Mouse (Mus musculus) small intestine, adult 2 months (tissue): ENCODE data around the gene Ube4a. TPM values are rescaled to one million over a fixed set of nuclear protein-coding genes. Genes with fewer than 3 reads are reported as not detected.
A peak's percentile ranks its signal among the peaks of the same experiment; 100 is the strongest.

Experiments
- H3K27ac ChIP-seq: fragments of 200-500 bp; 2 replicates; pipeline ENCODE4 v1.5.1; 2012; ENCODE audit warnings: low read depth, low read length, control low read depth, inconsistent platforms; ENCODE audit not compliant: insufficient read depth
- H3K27me3 ChIP-seq: fragments of 200-500 bp; 2 replicates; pipeline ENCODE4 v1.6.1; 2012; ENCODE audit warnings: mild to moderate bottlenecking, moderate library complexity, low read length, inconsistent platforms; ENCODE audit not compliant: control insufficient read depth, insufficient read depth
- H3K36me3 ChIP-seq: fragments of 200-500 bp; 2 replicates; pipeline ENCODE4 v1.6.1; 2012; ENCODE audit warnings: mild to moderate bottlenecking, low read length, control low read depth, inconsistent platforms; ENCODE audit not compliant: control insufficient read depth, insufficient read depth
- H3K4me1 ChIP-seq: fragments of 200-500 bp; 2 replicates; pipeline ENCODE4 v1.6.1; 2012; ENCODE audit warnings: low read length, inconsistent platforms, mixed read lengths; ENCODE audit not compliant: control insufficient read depth, insufficient read depth, insufficient read length
- H3K4me3 ChIP-seq: fragments of 200-500 bp; 2 replicates; pipeline ENCODE4 v1.5.1; 2012; ENCODE audit warnings: low read depth, mild to moderate bottlenecking, control low read depth, inconsistent platforms, low read length, moderate library complexity
- CTCF ChIP-seq: fragments of 200-500 bp; IDR thresholded peaks from 2 replicates; pipeline ENCODE4 v1.5.1; 2012; ENCODE audit warnings: low read depth, mild to moderate bottlenecking, control low read depth, inconsistent platforms, low read length, moderate library complexity, mixed read lengths; ENCODE audit not compliant: insufficient replicate concordance, insufficient read length; ENCODE audit errors: extremely low read depth
- POLR2A ChIP-seq: fragments of 200-500 bp; IDR thresholded peaks from 2 replicates; pipeline ENCODE4 v1.6.1; 2012; ENCODE audit warnings: low read depth, mild to moderate bottlenecking, control low read depth, inconsistent platforms, low read length, moderate library complexity
- WGBS: fragments of 180-500 bp; shearing (Covaris S2); methylation state at CpG from one replicate; pipeline ENCODE4 v1.1.7; 2018; 5-methylcytosine and 5-hydroxymethylcytosine counted together
- polyA plus RNA-seq: library from polyadenylated mRNA; depleted of rRNA; stranded (reverse); fragments of >200 nt; gene quantifications from 2 replicates; pipeline ENCODE4 v1.2.3, GENCODE M21; 2012; rRNA removed

The Ube4a gene
- 4.9 and 7.1 TPM in 2 replicates for polyA plus RNA-seq

DNA sequence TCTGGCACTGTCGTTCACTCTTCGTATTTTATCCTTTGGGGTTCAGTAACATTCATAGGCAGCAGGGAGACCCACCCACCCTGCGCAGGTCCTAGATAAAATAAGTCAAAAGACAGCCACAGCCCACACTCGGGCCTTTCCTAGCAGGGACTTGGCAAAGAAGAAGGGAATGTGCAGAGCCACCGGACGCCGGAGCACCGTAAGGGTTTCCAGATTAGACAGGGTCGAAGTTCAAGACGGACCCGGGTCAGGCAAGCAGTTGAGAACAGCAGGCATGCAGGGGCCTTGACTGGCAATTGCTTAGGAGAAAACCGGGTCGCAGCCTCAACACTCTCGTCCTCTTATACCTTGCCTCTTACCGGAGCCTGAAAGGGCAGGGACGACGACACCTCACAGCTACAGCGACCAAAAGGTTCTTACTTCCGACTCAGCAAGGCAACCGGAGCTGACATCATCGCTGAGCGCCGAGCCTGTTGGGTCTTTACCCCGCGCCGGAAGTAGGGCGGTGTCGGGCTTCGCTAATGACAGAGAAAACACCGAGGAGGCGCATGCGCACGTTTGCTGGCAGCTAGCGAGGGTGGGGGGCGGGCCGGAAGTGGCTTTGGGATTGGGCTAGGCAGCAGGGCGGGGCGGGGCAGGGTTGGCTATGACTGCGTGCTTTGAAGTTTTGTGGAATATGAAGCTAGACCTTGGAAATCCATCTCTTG, at the start of gene Ube4a:
Ube4a (minus strand) TSS at position 475 of the 707 bp plus-strand sequence.
- WGBS, result under 1% methylated on average over 39 of the region's 39 CpGs
- TF ChIP-seq CTCF (peak; percentile 6; the same call in 1 of the 2 replicates), POLR2A (peak; percentile 82)
- no peaks in the 10 kb centered on the region; the same call in 1 of the 2 replicates for H3K4me1 ChIP-seq
- peak within 1 kb of the TSS; percentile 96 for H3K4me3 ChIP-seq
- peaks cover 18% of the 10 kb centered on the region for H3K36me3 ChIP-seq
- no peaks in the 10 kb centered on the region for H3K27me3 ChIP-seq
- peak within 1 kb of the TSS; percentile 93 for H3K27ac ChIP-seq

DNA sequence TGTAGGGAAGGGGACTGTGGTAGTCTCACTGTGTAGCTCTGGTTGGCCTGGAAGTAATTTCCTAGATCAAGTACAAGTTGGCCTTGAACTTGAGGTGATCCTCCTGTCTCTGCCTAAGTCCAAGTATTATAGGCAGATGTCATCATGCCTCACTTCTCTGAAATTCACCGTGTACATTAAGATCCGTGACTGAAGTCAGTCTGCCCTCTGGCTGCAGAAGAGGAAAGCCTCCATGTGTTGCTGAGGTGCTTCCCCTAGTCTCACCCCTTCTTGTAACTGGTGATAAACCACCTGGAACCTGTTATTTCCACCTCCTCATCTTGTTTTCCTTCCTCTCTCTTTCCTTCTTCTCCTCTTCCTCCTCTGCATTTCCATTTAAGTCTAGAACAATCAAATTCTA, 49.5 kb upstream of the Ube4a start:
- Histone ChIP-seq H3K27me3 (no peaks in the 10 kb centered on the region; the same call in 1 of the 2 replicates), H3K27ac (no peak overlapping the region), H3K4me3 (no peak overlapping the region), H3K4me1 (peaks cover 2% of the 10 kb centered on the region; the same call in 1 of the 2 replicates), H3K36me3 (no peaks in the 10 kb centered on the region)
- no peak for TF ChIP-seq POLR2A
- no peak for TF ChIP-seq CTCF
- WGBS, result 50% methylated on average over 2 of the region's 2 CpGs

DNA sequence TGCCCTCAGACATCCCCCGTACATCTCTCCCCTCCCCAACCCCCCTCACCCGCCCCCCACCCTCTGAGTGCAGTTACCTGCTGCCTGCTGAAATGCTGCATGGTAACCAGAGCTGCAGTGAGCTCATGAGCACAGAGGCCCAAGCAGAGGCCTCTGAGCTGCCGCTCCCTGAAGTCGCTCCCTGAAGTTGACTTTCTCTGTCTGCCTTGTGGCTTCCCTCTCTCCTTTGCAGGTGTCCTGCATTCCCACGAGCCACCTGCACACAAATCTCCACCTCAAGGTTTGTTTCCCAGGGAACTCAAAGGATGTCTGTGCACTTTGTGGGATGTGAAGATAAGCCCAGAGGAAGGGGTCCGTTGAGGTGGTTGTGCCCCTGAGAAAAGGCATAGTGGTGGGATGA, 45.9 kb upstream of the Ube4a start:
- WGBS, result 39% methylated on average over 6 of the region's 6 CpGs
- peaks cover 3% of the 10 kb centered on the region; the same call in 1 of the 2 replicates for H3K27me3 ChIP-seq
- no peak overlapping the region for H3K27ac ChIP-seq

DNA sequence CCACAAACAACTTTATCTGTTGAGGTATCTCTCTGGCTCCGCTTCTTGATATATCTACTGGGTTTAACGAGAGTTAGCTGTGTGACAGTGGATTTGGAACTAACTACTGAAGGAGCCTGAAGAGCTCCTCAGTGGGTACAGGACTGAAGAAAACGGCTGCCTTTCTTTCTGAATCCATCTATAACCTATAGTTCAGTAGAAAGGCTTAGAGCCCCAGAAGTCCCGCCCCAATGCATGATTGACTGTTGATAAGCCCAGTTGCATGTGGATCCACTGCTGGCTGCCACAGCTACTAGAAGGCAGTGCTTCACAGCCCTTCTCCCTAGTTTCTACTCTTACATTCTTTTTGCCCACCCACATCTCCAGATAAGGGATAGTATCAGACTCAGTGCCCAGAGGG, 45.1 kb upstream of the Ube4a start:
- H3K27me3 ChIP-seq, result peaks cover 3% of the 10 kb centered on the region; the same call in 1 of the 2 replicates
- no peaks in the 10 kb centered on the region for H3K4me1 ChIP-seq
- H3K27ac ChIP-seq, result no peak overlapping the region
- WGBS, result 55% methylated on average over 4 of the region's 4 CpGs
- H3K36me3 ChIP-seq, result no peaks in the 10 kb centered on the region
- TF ChIP-seq POLR2A (no peak), CTCF (no peak)
- no peak overlapping the region for H3K4me3 ChIP-seq

More for the DNA sequence above, 45.9 kb upstream of the Ube4a start:
- H3K4me3 ChIP-seq, result no peak overlapping the region
- H3K4me1 ChIP-seq, result no peaks in the 10 kb centered on the region
- TF ChIP-seq CTCF, result no peak
- no peak for TF ChIP-seq POLR2A
- H3K36me3 ChIP-seq, result no peaks in the 10 kb centered on the region

DNA sequence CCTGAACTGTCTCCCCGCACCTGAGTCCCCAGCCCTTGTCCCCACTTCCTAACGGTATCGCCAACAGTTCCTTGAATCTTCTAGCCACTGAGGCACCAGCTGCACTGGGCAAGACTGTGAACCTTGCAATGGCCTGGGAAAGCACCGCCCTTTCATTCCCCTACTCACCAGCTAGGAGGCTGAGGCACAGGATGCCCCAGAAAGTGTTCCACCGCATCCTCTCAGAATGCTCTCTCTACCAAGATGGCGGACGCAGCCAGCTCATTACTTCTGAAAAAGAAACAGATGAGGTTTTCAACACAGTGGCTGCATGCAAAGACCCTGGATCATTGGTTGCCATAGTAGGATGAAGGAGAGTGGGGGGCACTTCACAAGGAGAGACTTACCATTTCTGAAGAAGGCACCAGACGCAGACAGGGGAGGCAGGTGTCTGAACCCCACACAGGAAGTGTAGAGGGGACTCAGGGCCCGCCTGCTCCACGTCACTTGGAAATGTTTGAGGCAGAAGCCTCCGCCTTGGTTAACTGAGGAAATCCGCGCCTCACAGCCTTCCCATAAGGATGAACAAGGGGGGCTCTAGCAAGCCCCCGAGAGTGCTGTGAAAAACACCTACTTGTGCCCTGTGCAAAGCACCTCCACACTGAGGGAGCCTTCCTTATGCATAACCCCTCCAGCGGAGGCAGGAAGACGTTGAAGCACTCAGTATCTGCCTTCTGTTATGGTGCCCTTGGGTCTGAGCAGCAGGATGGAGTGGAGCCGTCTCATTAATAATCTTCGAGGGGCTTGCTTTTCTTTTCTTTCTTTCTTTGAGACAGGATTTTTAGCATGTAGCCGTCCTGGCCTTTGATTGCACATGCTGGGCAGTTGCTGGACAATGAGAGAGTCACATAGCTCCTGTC, 44.0 kb upstream of the Ube4a start, which contains the start of gene Cd3e:
Cd3e (minus strand) TSS at position 448 of the 899 bp plus-strand sequence.
- H3K4me1 ChIP-seq, result no peaks in the 10 kb centered on the region
- H3K27me3 ChIP-seq, result peaks cover 3% of the 10 kb centered on the region; the same call in 1 of the 2 replicates
- H3K36me3 ChIP-seq, result no peaks in the 10 kb centered on the region
- TF ChIP-seq POLR2A (no peak), CTCF (no peak)
- 83% methylated on average over 19 of the region's 19 CpGs for WGBS
- H3K27ac ChIP-seq, result peak within 1 kb of the TSS; percentile 30
- peak within 1 kb of the TSS; percentile 52 for H3K4me3 ChIP-seq

DNA sequence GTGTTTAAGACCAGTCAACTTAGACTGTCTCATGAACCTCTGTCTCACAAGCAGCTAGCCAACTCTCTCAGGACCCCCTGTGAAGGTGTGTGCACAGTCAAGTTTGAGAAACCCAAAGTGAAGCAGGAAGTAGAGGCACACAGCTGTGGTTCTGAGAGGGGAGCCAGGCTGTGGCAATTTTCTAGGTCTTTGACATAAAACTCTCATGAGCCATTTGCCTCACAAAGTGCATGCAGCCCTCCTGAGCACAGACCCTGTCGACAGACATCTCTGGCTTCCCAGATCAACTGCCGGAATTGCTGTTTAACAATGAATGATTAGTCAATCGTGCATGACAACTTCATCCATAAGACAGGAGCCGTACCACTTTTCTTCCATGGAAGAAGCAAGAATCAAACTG, 42.9 kb upstream of the Ube4a start:
- Histone ChIP-seq H3K36me3 (no peaks in the 10 kb centered on the region), H3K27ac (0 out of 2 replicates have a peak overlapping the region, but pooled peaks have one; percentile 30), H3K27me3 (peaks cover 3% of the 10 kb centered on the region; the same call in 1 of the 2 replicates), H3K4me1 (no peaks in the 10 kb centered on the region), H3K4me3 (peak overlapping the region; percentile 32)
- 72% methylated on average over 4 of the region's 4 CpGs for WGBS
- TF ChIP-seq POLR2A, result no peak
- TF ChIP-seq CTCF, result no peak
